Mouse (Mus musculus): ENCODE data around the gene Hsp90ab1. TPM values are rescaled to one million over a fixed set of nuclear protein-coding genes. Genes with fewer than 3 reads are reported as not detected.

The Hsp90ab1 gene
- polyA plus RNA-seq (2016; fragmentation: Nextera tagmentation; extraction: Ambion mirVana), result 2,187 and 2,215 TPM in 2 replicates

- Histone ChIP-seq H3K27me3 (replicated peaks; ENCODE audit: low read depth, poor library complexity, severe bottlenecking) (no peaks in the 10 kb centered on the region), H3K4me1 (peaks cover 40% of the 10 kb centered on the region), H3K27ac (replicated peaks) (peak within 1 kb of the TSS; percentile 99), H3K4me3 (peak within 1 kb of the TSS; percentile 100), H3K9me3 (no peaks in the 10 kb centered on the region), H3K36me3 (replicated peaks) (peaks cover 40% of the 10 kb centered on the region)
- under 1% methylated on average over 41 of the region's 41 CpGs for WGBS
- peak; percentile 99 for DNase-seq (ENCODE audit: low spot score)
These were observed at the start of gene Hsp90ab1 for GRCm38 (mm10) chr17:45573087-45573779. Gene Hsp90ab1, minus strand, starts transcription at chr17:45573271.

GRCm38 (mm10) chr17:45619386-45620256, 46.5 kb upstream of the Hsp90ab1 start:
- Histone ChIP-seq H3K9me3 (no peaks in the 10 kb centered on the region), H3K27me3 (replicated peaks; ENCODE audit: low read depth, poor library complexity, severe bottlenecking) (no peaks in the 10 kb centered on the region), H3K4me3 (peak overlapping the region; percentile 52), H3K36me3 (replicated peaks) (no peaks in the 10 kb centered on the region), H3K27ac (replicated peaks) (peak overlapping the region; percentile 82), H3K4me1 (peaks cover 18% of the 10 kb centered on the region)
- DNase-seq (ENCODE audit: low spot score), result no peak
- 23% methylated on average over 20 of the region's 20 CpGs for WGBS

GRCm38 (mm10) chr17:45618941-45619385, 45.9 kb upstream of the Hsp90ab1 start:
- H3K36me3 ChIP-seq (replicated peaks), result no peaks in the 10 kb centered on the region
- H3K27ac ChIP-seq (replicated peaks), result peak overlapping the region; percentile 82
- peak overlapping the region; percentile 52 for H3K4me3 ChIP-seq
- H3K27me3 ChIP-seq (replicated peaks; ENCODE audit: low read depth, poor library complexity, severe bottlenecking), result no peaks in the 10 kb centered on the region
- WGBS, result 7% methylated on average over 8 of the region's 8 CpGs
- peak; percentile 60 for DNase-seq (ENCODE audit: low spot score)
- peaks cover 18% of the 10 kb centered on the region for H3K4me1 ChIP-seq
- H3K9me3 ChIP-seq, result no peaks in the 10 kb centered on the region

GRCm38 (mm10) chr17:45617655-45618054, 44.6 kb upstream of the Hsp90ab1 start:
- H3K9me3 ChIP-seq, result no peaks in the 10 kb centered on the region
- peaks cover 18% of the 10 kb centered on the region for H3K4me1 ChIP-seq
- WGBS, result 90% methylated on average over 6 of the region's 6 CpGs
- no peaks in the 10 kb centered on the region for H3K36me3 ChIP-seq (replicated peaks)
- H3K27me3 ChIP-seq (replicated peaks; ENCODE audit: low read depth, poor library complexity, severe bottlenecking), result no peaks in the 10 kb centered on the region
- no peak for DNase-seq (ENCODE audit: low spot score)
- H3K4me3 ChIP-seq, result no peak overlapping the region
- no peak overlapping the region for H3K27ac ChIP-seq (replicated peaks)

GRCm38 (mm10) chr17:45616679-45617078, 43.6 kb upstream of the Hsp90ab1 start:
- peaks cover 24% of the 10 kb centered on the region for H3K4me1 ChIP-seq
- no peaks in the 10 kb centered on the region for H3K27me3 ChIP-seq (replicated peaks; ENCODE audit: low read depth, poor library complexity, severe bottlenecking)
- 87% methylated on average over 3 of the region's 3 CpGs for WGBS
- no peak overlapping the region for H3K27ac ChIP-seq (replicated peaks)
- no peak overlapping the region for H3K4me3 ChIP-seq
- no peaks in the 10 kb centered on the region for H3K9me3 ChIP-seq
- no peak for DNase-seq (ENCODE audit: low spot score)
- H3K36me3 ChIP-seq (replicated peaks), result no peaks in the 10 kb centered on the region

- Histone ChIP-seq H3K27me3 (replicated peaks; ENCODE audit: low read depth, poor library complexity, severe bottlenecking) (no peaks in the 10 kb centered on the region), H3K9me3 (no peaks in the 10 kb centered on the region), H3K36me3 (replicated peaks) (no peaks in the 10 kb centered on the region), H3K27ac (replicated peaks) (no peak overlapping the region), H3K4me1 (peaks cover 25% of the 10 kb centered on the region), H3K4me3 (no peak overlapping the region)
- no peak for DNase-seq (ENCODE audit: low spot score)
- WGBS, result 48% methylated on average over 4 of the region's 4 CpGs
These were observed 43.1 kb upstream of the Hsp90ab1 start for GRCm38 (mm10) chr17:45616046-45616650.

GRCm38 (mm10) chr17:45612921-45613320, 39.9 kb upstream of the Hsp90ab1 start:
- no peaks in the 10 kb centered on the region for H3K36me3 ChIP-seq (replicated peaks)
- WGBS, result 87% methylated on average over 7 of the region's 7 CpGs

GRCm38 (mm10) chr17:45612008-45612407, 38.9 kb upstream of the Hsp90ab1 start:
- Histone ChIP-seq H3K4me1 (peaks cover 18% of the 10 kb centered on the region), H3K4me3 (no peak overlapping the region), H3K36me3 (replicated peaks) (no peaks in the 10 kb centered on the region), H3K27me3 (replicated peaks; ENCODE audit: low read depth, poor library complexity, severe bottlenecking) (no peaks in the 10 kb centered on the region), H3K27ac (replicated peaks) (no peak overlapping the region), H3K9me3 (no peaks in the 10 kb centered on the region)
- no peak for DNase-seq (ENCODE audit: low spot score)
- 78% methylated on average over 8 of the region's 8 CpGs for WGBS

More at GRCm38 (mm10) chr17:45612921-45613320, 39.9 kb upstream of the Hsp90ab1 start:
- Histone ChIP-seq H3K27me3 (replicated peaks; ENCODE audit: low read depth, poor library complexity, severe bottlenecking) (no peaks in the 10 kb centered on the region), H3K4me3 (no peak overlapping the region), H3K27ac (replicated peaks) (no peak overlapping the region), H3K4me1 (peaks cover 19% of the 10 kb centered on the region), H3K9me3 (no peaks in the 10 kb centered on the region)
- no peak for DNase-seq (ENCODE audit: low spot score)

- H3K27ac ChIP-seq (replicated peaks), result peak overlapping the region; percentile 63; the same call in 1 of the 2 replicates
- no peak overlapping the region for H3K4me3 ChIP-seq
- H3K27me3 ChIP-seq (replicated peaks; ENCODE audit: low read depth, poor library complexity, severe bottlenecking), result no peaks in the 10 kb centered on the region
- H3K4me1 ChIP-seq, result peaks cover 18% of the 10 kb centered on the region
- H3K9me3 ChIP-seq, result no peaks in the 10 kb centered on the region
- no peak for DNase-seq (ENCODE audit: low spot score)
- WGBS, result 40% methylated on average over 5 of the region's 5 CpGs
- no peaks in the 10 kb centered on the region for H3K36me3 ChIP-seq (replicated peaks)
These were observed 37.2 kb upstream of the Hsp90ab1 start for GRCm38 (mm10) chr17:45610144-45610866.

- no peaks in the 10 kb centered on the region for H3K9me3 ChIP-seq
- no peak overlapping the region for H3K4me3 ChIP-seq
- peaks cover 6% of the 10 kb centered on the region for H3K27me3 ChIP-seq (replicated peaks; ENCODE audit: low read depth, poor library complexity, severe bottlenecking)
- H3K36me3 ChIP-seq (replicated peaks), result no peaks in the 10 kb centered on the region
- 91% methylated on average over 4 of the region's 4 CpGs for WGBS
- H3K4me1 ChIP-seq, result peaks cover 18% of the 10 kb centered on the region
- no peak for DNase-seq (ENCODE audit: low spot score)
- H3K27ac ChIP-seq (replicated peaks), result no peak overlapping the region
These were observed 35.3 kb upstream of the Hsp90ab1 start for GRCm38 (mm10) chr17:45608396-45608795.

- H3K9me3 ChIP-seq, result no peaks in the 10 kb centered on the region
- H3K4me3 ChIP-seq, result no peak overlapping the region
- H3K27me3 ChIP-seq (replicated peaks; ENCODE audit: low read depth, poor library complexity, severe bottlenecking), result peaks cover 17% of the 10 kb centered on the region
- peaks cover 19% of the 10 kb centered on the region for H3K4me1 ChIP-seq
- DNase-seq (ENCODE audit: low spot score), result no peak
- WGBS, result 74% methylated on average over 15 of the region's 15 CpGs
- no peaks in the 10 kb centered on the region for H3K36me3 ChIP-seq (replicated peaks)
- H3K27ac ChIP-seq (replicated peaks), result no peak overlapping the region
These were observed 34.2 kb upstream of the Hsp90ab1 start for GRCm38 (mm10) chr17:45606992-45607879.
